Mouse (Mus musculus) brown adipose tissue, adult 24 weeks (tissue): ENCODE results near the gene Pip5k1b. TPM values are rescaled to one million over a fixed set of nuclear protein-coding genes. Genes with fewer than 3 reads are reported as not detected.

Experiments
- H3K27ac ChIP-seq: fragments of 200-500 bp; replicated peaks from 2 replicates; pipeline ENCODE4 v1.5.1; 2012; ENCODE audit warnings: low read depth, mild to moderate bottlenecking, low read length
- H3K4me1 ChIP-seq: fragments of 200-500 bp; 2 replicates; pipeline ENCODE4 v1.6.1; 2012; ENCODE audit warnings: low read length, mixed read lengths; ENCODE audit not compliant: control insufficient read depth, insufficient read depth, insufficient read length
- H3K4me3 ChIP-seq: fragments of 200-500 bp; 2 replicates; pipeline ENCODE4 v1.5.1; 2012; ENCODE audit warnings: low read depth, mild to moderate bottlenecking, low read length, moderate library complexity; ENCODE audit not compliant: insufficient read depth
- polyA plus RNA-seq: library from polyadenylated mRNA; stranded (reverse); fragments of >200 nt; gene quantifications from 2 replicates; pipeline ENCODE4 v1.2.4, GENCODE M21; 2012; ENCODE audit not compliant: missing spikeins, insufficient read depth, insufficient read length

Gene Pip5k1b
- polyA plus RNA-seq, 1 experiment, result not detected

DNA sequence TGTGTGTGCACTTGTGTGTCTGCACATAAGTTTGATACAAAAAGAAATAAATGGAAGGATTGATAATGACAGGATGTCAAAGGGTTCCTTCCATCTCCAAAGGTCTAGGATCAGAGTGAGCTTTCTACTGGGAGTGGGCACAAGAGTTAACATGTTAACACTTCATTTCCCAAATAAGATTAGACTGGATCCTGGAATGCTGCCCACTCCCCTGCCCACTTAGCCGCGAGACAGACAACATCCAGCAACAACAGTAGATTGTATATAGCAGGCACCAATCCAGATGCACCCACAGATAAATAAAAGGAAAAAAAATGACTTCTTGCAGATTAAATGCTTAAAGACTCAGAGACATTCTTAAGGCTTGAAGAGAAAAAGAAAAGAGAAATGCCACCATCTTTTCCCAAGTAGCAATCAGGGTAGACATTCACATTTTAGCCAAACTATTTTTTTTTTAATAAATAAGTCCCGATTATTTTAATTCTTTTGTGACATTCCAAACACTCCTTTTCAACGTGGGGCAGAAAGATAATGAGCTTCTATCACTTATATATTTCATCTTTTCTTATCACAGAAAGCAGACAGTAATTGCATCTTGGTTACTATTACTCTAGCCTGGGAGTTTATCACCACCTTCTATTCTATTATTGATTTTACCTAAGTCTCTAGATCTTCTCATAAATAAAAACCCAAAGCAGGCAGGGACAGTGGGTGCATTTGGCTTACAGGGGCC lies 219.9 kb downstream of the Pip5k1b start:
- H3K4me3 ChIP-seq, result no peak overlapping the region
- no peaks in the 10 kb centered on the region for H3K4me1 ChIP-seq
- no peak overlapping the region for H3K27ac ChIP-seq

DNA sequence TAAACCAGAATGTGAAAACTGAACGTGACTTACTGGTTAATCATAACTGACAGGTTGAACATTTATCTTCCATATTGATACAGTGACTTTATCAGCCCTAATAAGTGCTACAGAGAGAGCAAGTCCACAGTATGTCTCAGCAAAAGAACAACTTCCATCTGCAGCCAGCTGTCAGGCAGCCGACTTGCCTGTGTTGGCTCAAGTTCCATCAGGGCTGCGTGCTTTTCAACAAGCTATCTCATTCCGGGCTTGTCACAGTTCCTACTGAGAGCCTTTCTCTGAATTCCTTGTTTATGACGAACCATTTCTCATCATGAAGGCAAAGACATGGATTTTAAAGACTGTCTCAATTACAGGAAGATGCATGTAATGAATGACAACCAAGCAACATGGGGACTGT lies 222.7 kb downstream of the Pip5k1b start:
- Histone ChIP-seq H3K27ac (no peak overlapping the region), H3K4me1 (no peaks in the 10 kb centered on the region), H3K4me3 (no peak overlapping the region)

DNA sequence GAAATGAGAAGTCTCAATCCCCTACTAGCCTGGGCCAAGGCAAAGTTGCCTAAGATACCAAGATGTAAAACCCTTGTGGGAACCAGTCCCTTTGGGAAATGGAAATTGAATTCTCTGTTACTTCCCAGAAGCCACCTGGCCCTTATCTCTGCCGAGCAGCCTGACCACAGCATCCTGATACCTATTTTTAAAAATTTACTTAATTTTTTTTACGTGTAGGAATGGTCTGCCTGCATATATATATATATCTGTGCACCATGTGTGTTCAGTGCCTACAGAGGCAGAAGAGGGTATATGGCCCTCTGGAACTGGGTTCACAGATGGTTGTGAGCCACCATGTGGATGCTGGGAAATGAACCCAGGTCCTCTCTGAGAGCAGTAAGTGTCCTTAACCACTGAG lies 224.4 kb downstream of the Pip5k1b start:
- no peaks in the 10 kb centered on the region for H3K4me1 ChIP-seq
- no peak overlapping the region for H3K4me3 ChIP-seq
- H3K27ac ChIP-seq, result no peak overlapping the region

DNA sequence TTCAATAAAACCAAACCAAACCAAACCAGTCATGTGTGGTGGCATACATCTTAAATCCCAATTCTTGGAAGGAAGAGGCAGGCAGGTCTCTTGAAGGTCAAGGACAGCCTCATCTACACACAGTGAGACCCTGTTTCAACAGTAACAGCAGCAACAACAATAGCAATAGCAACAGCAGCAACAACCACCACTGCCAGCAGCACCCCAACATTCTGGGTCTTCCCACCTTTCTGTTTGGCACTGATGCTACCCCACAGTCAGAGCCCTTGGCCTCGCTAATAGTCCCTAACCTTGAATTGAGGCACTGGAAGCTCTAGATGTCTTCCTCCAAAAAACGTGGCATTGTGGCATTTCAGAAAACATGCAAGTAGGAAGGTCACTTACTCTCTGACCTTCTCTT lies 225.3 kb downstream of the Pip5k1b start:
- H3K4me1 ChIP-seq, result no peaks in the 10 kb centered on the region
- H3K27ac ChIP-seq, result no peak overlapping the region
- H3K4me3 ChIP-seq, result no peak overlapping the region

DNA sequence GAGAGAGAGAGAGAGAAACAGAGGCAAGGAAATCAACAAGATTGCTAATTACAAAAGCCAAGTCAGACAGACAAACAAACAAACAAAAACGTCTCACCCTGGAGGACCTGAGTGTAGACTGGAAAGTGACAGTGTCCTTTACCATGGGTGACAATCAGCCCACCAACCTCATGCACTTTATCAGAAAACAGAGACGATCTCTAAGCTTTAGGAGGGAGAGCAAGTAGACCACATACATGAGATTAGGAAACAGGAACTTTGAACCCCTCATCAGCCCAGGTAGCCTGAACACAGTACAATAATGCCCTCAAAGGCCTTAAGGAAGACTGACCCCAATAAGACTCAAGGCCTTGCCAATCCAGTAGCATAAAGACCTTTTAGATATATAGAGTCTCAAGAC lies 227.8 kb downstream of the Pip5k1b start:
- H3K27ac ChIP-seq, result no peak overlapping the region
- H3K4me1 ChIP-seq, result no peaks in the 10 kb centered on the region
- no peak overlapping the region for H3K4me3 ChIP-seq

DNA sequence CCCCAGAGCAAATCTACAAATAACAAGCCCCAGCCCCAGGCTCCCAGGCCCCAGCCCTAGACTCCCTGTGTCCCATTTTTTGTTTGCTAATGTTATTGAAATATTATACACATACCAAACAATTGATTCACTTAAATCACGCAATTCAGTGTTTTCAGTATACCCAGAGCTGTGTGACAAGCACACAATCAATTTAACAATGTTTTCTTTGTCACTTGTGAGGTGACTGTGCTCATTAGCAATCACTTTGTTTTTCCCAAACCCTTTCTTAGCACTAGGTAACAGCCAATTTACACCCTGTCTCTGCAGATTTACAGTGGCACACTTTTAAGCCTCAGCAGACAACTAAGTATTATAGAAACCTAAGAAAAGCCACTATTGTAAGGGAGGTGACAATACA lies 228.7 kb downstream of the Pip5k1b start:
- no peak overlapping the region for H3K4me3 ChIP-seq
- H3K4me1 ChIP-seq, result no peaks in the 10 kb centered on the region
- H3K27ac ChIP-seq, result no peak overlapping the region

DNA sequence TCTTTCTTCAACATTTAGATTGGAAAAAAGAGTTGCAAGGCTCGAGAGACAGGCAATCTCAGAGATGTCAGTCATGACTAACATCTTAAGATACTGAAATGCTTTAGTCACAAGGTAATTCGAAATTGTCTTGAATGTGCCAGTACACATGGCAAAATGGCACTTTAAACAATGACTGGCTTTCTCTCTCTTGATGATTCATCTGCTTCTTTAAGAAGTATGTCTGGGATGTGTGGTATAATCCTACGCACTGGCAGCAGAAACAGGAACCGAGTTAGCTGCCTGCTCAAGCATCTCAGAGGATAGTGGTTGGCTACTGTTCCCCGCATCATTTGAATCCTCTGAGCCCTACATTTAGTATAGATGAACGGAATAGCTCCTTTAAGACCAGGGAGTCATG lies 230.0 kb downstream of the Pip5k1b start:
- H3K4me3 ChIP-seq, result no peak overlapping the region
- no peaks in the 10 kb centered on the region for H3K4me1 ChIP-seq
- H3K27ac ChIP-seq, result no peak overlapping the region

DNA sequence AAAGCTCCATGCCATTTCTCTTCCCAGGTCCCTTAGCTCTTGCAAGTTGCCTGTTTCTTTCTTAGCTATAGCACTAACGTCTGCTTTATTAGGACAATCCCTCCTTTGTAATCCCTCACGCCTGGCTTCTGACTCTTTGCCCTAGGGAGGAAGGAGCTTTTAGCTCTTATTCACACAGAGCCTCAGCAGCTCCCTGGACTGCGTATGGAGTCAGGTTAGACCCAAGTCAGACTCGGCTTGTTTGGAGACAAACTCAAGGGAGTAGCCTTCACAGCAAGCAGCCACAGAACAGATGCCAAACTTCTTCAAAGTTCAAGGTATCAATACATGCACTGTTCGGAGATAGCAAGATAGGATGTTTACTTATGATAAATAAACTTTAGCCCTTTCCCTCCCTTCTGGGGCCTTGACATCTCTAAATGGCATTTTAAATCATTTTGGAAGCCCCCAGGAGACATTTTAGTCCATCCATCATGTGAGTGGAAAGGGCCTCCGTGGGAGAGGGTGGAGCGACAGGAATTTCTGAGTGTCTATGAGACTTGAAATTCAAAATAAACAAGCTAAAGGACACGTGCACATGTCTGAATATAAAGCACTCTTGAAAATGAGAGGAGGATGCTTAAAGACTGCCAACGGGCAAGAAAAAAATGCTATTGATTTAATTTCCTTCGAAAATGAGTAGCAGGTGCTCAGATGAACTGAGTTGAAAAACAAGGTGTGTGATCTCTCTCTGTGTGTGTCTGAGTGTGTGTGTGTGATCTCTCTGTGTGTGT lies 231.6 kb downstream of the Pip5k1b start:
- Histone ChIP-seq H3K4me1 (no peaks in the 10 kb centered on the region), H3K27ac (no peak overlapping the region), H3K4me3 (no peak overlapping the region)

DNA sequence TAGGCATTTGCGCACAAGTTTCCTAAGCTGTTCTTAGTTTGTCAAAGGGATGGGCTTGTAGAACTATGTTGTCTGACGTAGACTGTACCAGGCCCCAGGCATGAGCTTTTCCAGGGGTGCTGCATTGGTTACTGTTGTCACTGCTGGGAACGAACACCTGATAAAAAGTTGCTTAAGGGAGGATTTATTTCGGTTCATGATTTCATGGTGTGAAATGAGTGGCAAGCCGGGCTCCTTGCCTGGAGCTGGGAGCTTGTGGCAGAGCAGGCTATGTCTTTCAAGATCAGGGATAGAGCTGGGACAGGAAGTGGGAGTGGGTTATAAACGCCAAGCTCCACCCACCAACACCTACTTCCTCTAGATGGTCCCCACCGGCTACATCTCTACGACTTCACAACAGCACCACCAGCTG lies 233.8 kb downstream of the Pip5k1b start:
- Histone ChIP-seq H3K27ac (no peak overlapping the region), H3K4me1 (no peaks in the 10 kb centered on the region)

DNA sequence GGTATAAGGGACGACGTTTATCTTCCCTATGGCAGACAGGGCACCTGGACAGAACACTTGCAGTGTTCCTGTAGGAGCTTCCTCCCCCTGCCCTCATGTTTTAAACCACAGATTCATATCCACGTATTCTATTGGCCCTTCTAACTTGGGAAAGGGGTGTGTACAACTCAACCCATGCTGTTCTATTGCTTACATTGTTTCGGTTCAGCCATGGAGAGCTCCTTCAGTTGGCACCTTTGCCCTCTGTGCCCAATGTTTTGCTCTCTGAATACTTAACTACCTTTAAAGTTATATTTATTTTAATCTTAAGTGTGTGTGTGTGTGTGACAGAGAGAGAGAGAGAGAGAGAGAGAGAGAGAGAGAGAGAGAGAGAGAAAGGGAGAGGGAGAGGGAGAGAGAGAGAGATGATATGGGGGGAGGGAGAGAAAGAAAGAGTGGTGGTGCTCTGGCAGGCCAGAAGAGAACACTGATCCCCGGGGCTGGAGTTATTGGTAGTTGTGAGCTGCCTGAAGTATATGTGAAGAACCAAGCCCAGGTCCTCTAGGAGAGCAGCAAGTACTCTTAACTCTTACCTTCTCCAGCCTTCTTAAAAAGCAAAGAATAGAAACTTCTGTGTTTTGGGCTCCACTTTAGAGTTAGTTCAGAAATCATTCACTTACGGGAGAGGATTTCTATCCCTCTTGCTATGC lies 234.3 kb downstream of the Pip5k1b start:
- no peak overlapping the region for H3K4me3 ChIP-seq
- no peaks in the 10 kb centered on the region for H3K4me1 ChIP-seq
- no peak overlapping the region for H3K27ac ChIP-seq

More for the DNA sequence above, 233.8 kb downstream of the Pip5k1b start:
- no peak overlapping the region for H3K4me3 ChIP-seq

DNA sequence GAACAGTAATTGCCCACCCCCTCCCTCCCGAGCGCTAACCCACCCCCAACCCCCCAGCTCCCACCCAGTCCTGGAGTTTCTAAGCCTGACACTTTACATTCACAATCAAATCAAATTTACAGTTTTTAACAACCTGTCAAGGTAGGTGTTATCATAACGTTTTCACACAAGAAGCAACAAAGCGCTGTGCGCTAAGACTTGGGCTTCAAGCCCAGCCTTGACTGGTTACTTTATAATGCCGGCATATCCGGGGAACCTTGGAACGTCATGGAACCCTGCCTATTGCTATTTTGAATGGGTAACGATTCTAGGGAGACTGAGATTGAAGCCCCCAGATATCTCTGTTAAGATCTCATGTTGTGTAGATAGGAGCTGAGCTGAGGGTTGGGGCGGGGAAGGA lies 237.5 kb downstream of the Pip5k1b start:
- Histone ChIP-seq H3K4me3 (no peak overlapping the region), H3K27ac (no peak overlapping the region), H3K4me1 (no peaks in the 10 kb centered on the region)

DNA sequence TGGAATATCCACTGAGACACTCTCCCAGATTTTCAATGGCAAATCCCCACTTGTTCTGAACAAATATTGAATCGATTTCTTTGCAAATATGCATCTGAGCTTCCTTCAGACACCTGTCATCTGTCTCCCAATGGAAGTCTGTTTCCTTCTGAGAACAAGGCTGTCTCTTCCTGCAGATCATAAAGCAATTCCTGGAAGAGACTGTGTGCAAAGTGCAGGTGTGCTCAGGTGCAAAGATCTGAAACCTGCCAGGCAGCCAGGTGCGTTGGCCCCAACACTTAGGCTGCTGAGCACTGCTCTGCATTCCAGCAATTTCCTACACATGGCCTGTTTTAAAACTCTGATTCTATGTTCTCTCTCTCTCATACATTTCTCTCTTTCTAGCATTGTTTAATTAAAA lies 237.9 kb downstream of the Pip5k1b start:
- H3K4me1 ChIP-seq, result no peaks in the 10 kb centered on the region
- H3K27ac ChIP-seq, result no peak overlapping the region
- no peak overlapping the region for H3K4me3 ChIP-seq

DNA sequence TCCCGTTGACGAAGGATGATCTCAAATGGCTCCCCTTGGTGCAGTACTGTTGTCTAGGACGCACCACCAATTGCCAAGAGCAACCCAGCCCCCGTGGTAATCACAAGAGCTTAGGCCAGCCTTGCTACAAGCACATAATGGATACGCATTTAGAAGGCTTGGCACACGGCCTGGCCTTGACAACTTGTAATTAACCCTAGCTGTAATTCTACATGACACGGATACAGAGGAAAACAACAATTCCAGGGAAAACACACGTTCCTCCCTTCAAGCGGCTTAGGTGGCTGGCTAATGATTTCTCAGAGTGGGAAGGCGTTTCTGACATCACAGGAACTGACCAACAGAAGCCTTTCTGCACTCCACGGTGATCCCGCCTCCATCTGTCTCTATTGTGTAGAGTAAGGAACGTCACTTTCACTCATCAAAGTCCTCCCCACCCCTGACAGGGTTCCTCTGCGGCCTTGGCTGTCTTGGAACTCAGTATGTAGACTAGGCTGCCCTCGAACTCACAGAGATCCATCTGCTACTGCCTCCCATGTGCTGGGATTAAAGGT lies 238.6 kb downstream of the Pip5k1b start:
- H3K4me3 ChIP-seq, result no peak overlapping the region
- no peak overlapping the region for H3K27ac ChIP-seq
- no peaks in the 10 kb centered on the region for H3K4me1 ChIP-seq

DNA sequence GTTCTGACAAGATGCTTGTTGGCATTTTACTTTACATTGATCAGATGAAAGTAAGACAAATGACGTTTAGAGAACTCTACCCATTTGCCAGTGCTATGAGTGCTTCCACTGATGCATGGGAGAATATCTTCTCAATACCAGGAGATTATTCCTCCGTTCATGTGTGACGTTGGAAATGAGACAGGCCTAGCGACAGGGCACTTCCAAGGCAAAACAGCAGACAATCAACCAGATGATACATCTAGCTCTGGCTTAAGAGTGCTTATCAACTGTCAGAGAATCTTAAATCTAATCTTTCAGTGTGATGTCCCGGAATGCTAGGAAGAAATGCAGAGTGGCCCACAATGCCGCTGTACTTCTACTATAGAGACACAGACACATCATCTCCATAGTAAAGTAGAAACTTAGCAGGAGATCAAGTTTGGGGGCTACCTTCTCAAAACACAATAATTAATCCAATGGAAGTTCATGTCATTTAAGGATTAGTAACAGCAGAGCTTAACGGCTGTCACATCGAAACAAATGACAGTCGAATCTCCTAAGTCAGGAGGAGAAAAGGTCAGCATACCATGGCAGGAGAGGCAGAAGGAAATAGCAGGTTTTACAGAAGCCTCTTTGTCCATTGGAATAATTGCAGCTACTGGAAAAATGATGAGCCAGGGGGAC lies 239.5 kb downstream of the Pip5k1b start:
- H3K27ac ChIP-seq, result no peak overlapping the region
- H3K4me1 ChIP-seq, result no peaks in the 10 kb centered on the region
- no peak overlapping the region for H3K4me3 ChIP-seq

DNA sequence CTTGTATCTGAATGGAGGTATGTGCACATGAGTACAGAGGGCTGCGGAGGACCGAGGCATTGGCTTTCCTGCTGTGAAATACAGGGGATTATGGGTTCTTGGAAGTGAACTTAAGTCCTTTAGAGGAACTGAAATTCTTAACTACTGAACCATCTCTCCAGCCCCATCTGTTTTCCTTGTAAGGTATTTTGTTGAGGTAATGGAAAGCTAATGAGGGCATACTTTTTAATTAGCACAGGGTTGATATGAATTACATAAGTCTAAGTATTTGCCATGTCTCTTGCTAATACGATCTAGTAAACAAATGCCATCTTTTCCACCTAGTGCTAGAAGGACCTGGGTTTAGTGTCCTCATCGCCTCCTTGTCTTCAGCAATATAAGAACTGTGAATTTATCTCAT lies 240.4 kb downstream of the Pip5k1b start:
- Histone ChIP-seq H3K4me3 (no peak overlapping the region), H3K27ac (no peak overlapping the region), H3K4me1 (no peaks in the 10 kb centered on the region)
